Mouse (Mus musculus): ENCODE results near the gene Pparg. TPM values are rescaled to one million over a fixed set of nuclear protein-coding genes. Genes with fewer than 3 reads are reported as not detected.

The Pparg gene
- polyA plus RNA-seq, 1 experiment = 257 TPM

DNA sequence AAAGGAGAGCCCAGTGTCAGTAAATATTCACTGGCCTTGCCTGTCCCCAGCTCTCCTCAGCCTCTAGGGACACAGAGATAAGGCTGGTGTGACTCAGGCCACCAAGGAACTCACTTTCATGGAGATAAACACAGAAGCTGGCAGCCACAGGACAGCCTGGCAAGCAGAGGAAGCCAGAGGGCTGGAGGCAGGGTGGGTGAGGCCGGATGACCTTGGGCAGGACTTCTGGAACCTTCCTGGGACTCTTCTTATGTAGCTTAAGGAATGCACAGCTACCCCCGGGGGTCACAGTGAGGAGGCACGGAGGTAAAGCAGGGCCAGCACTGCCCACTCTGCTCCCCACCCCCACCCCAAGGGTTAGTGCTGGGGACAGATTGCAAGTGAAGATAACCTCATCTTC is 140.4 kb downstream of the Pparg start:
- H3K4me1 ChIP-seq (ENCODE audit: control insufficient read depth, insufficient read depth, insufficient read length, low read length) = peaks cover 14% of the 10 kb centered on the region
- H3K27ac ChIP-seq (replicated peaks; ENCODE audit: low read depth, low read length) = peak overlapping the region; percentile 97
- H3K4me3 ChIP-seq (ENCODE audit: insufficient read depth, low read depth, low read length) = no peak overlapping the region

DNA sequence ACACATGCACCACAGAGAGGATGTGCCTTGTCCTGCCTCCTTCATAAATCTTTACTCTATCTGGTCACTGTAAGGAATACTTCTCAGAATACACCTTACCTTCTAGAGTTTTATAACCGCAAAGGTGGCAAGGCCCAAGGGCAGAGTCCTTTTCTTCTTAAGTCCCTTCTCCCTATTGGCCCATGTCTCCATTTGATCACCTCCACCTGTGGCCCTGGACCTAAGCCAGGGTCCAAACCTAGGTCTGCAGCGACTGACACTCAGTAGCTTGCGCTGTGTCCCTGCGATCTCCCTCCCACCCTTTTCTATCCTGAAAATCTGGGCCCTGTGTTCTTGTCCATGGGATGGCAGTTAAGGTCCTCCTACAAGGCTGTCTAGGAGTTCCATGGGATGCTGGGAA is 142.3 kb downstream of the Pparg start:
- Histone ChIP-seq H3K27ac (replicated peaks; ENCODE audit: low read depth, low read length) (no peak overlapping the region), H3K4me3 (ENCODE audit: insufficient read depth, low read depth, low read length) (no peak overlapping the region), H3K4me1 (ENCODE audit: control insufficient read depth, insufficient read depth, insufficient read length, low read length) (peaks cover 14% of the 10 kb centered on the region)

- peaks cover 14% of the 10 kb centered on the region for H3K4me1 ChIP-seq (ENCODE audit: control insufficient read depth, insufficient read depth, insufficient read length, low read length)
- H3K27ac ChIP-seq (replicated peaks; ENCODE audit: low read depth, low read length) = no peak overlapping the region
- no peak overlapping the region for H3K4me3 ChIP-seq (ENCODE audit: insufficient read depth, low read depth, low read length)
Observed at GRCm38 (mm10) chr6:115503549-115504159, 142.9 kb downstream of the Pparg start.

GRCm38 (mm10) chr6:115504160-115504558 is 143.4 kb downstream of the Pparg start:
- H3K27ac ChIP-seq (replicated peaks; ENCODE audit: low read depth, low read length) = no peak overlapping the region
- H3K4me3 ChIP-seq (ENCODE audit: insufficient read depth, low read depth, low read length) = no peak overlapping the region
- peaks cover 11% of the 10 kb centered on the region for H3K4me1 ChIP-seq (ENCODE audit: control insufficient read depth, insufficient read depth, insufficient read length, low read length)

DNA sequence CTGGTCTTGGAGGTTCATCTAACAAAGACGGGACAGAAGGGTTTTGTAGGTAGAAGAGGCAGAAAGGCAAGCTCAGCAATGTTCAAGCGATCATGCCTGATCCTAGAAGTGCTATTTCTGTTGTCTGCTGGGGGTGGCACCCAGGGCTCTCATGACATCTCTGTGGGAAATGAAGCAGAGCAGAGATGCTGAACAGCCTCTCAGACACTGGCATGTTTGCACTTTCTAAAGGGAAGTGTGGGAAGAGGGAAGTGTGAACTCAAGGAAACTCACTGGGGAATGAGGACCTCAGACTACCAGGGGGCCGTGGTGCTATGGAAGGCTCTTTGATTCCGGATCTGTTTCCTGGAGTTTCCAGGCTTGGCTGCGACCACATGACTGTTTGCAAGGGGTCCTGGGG is 144.2 kb downstream of the Pparg start:
- Histone ChIP-seq H3K4me1 (ENCODE audit: control insufficient read depth, insufficient read depth, insufficient read length, low read length) (peaks cover 10% of the 10 kb centered on the region), H3K4me3 (ENCODE audit: insufficient read depth, low read depth, low read length) (no peak overlapping the region), H3K27ac (replicated peaks; ENCODE audit: low read depth, low read length) (no peak overlapping the region)

GRCm38 (mm10) chr6:115506425-115506824 is 145.7 kb downstream of the Pparg start:
- Histone ChIP-seq H3K4me3 (ENCODE audit: insufficient read depth, low read depth, low read length) (no peak overlapping the region), H3K27ac (replicated peaks; ENCODE audit: low read depth, low read length) (peak overlapping the region; percentile 49), H3K4me1 (ENCODE audit: control insufficient read depth, insufficient read depth, insufficient read length, low read length) (peaks cover 10% of the 10 kb centered on the region; the same call in 1 of the 2 replicates)

GRCm38 (mm10) chr6:115511447-115511846 is 150.7 kb downstream of the Pparg start:
- H3K4me1 ChIP-seq (ENCODE audit: control insufficient read depth, insufficient read depth, insufficient read length, low read length) = peaks cover 9% of the 10 kb centered on the region; the same call in 1 of the 2 replicates
- H3K27ac ChIP-seq (replicated peaks; ENCODE audit: low read depth, low read length) = peak overlapping the region; percentile 100
- no peak overlapping the region for H3K4me3 ChIP-seq (ENCODE audit: insufficient read depth, low read depth, low read length)

GRCm38 (mm10) chr6:115513207-115513606 is 152.5 kb downstream of the Pparg start:
- Histone ChIP-seq H3K4me1 (ENCODE audit: control insufficient read depth, insufficient read depth, insufficient read length, low read length) (peaks cover 9% of the 10 kb centered on the region; the same call in 1 of the 2 replicates), H3K4me3 (ENCODE audit: insufficient read depth, low read depth, low read length) (no peak overlapping the region), H3K27ac (replicated peaks; ENCODE audit: low read depth, low read length) (peak overlapping the region; percentile 98)

GRCm38 (mm10) chr6:115517904-115518303 is 157.2 kb downstream of the Pparg start:
- H3K4me3 ChIP-seq (ENCODE audit: insufficient read depth, low read depth, low read length) = no peak overlapping the region
- H3K4me1 ChIP-seq (ENCODE audit: control insufficient read depth, insufficient read depth, insufficient read length, low read length) = peaks cover 20% of the 10 kb centered on the region
- H3K27ac ChIP-seq (replicated peaks; ENCODE audit: low read depth, low read length) = peak overlapping the region; percentile 90; the same call in 1 of the 2 replicates

DNA sequence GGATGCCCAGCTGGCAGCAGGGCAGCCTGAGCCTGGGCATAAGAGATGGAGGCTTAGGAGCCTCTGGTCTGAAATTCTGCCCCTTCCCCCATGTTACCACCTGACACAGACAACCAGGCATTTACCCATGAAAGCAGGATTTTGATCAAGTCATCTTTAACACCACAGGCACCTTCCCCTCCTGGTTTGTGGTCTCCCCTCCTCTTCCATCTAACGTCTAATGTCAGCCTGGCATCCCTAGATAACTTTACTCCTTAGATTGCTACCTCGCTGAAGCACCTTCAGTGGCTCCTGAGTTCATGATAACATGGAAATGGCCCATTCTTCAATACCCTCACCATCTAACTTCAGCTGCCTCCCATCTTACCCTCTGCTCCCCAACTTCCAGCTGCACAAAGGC is 157.6 kb downstream of the Pparg start:
- peaks cover 21% of the 10 kb centered on the region for H3K4me1 ChIP-seq (ENCODE audit: control insufficient read depth, insufficient read depth, insufficient read length, low read length)
- H3K4me3 ChIP-seq (ENCODE audit: insufficient read depth, low read depth, low read length) = no peak overlapping the region
- peak overlapping the region; percentile 90 for H3K27ac ChIP-seq (replicated peaks; ENCODE audit: low read depth, low read length)

- Histone ChIP-seq H3K4me1 (ENCODE audit: control insufficient read depth, insufficient read depth, insufficient read length, low read length) (peaks cover 30% of the 10 kb centered on the region), H3K4me3 (ENCODE audit: insufficient read depth, low read depth, low read length) (no peak overlapping the region), H3K27ac (replicated peaks; ENCODE audit: low read depth, low read length) (peak overlapping the region; percentile 90)
Observed at GRCm38 (mm10) chr6:115519275-115519699, 158.5 kb downstream of the Pparg start.

- H3K4me1 ChIP-seq (ENCODE audit: control insufficient read depth, insufficient read depth, insufficient read length, low read length) = peaks cover 34% of the 10 kb centered on the region
- H3K27ac ChIP-seq (replicated peaks; ENCODE audit: low read depth, low read length) = peak overlapping the region; percentile 91
- no peak overlapping the region for H3K4me3 ChIP-seq (ENCODE audit: insufficient read depth, low read depth, low read length)
Observed at GRCm38 (mm10) chr6:115521923-115522322, 161.2 kb downstream of the Pparg start.

DNA sequence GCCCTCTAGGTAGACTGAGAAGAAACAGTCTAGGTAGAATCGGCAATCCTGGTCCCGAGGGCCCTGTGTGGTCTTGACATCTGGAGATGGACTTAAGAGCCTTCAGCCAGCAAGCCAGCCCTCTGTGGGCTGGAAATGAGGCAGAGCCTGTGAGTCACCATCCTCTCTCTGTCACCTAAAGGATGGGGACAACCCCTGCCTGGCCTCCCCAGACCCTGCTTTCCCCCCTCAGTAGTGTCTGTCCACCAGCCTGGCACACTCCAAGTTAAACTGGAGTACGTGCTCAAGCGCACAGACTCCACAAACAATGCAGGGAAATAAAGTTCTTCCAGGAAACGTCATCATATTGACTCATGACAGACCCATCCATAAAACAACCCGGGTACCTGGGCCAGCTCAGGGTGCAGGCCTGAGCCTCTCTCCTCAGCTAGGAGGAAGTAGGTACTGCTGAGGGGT is 162.0 kb downstream of the Pparg start:
- Histone ChIP-seq H3K4me1 (ENCODE audit: control insufficient read depth, insufficient read depth, insufficient read length, low read length) (peaks cover 34% of the 10 kb centered on the region), H3K4me3 (ENCODE audit: insufficient read depth, low read depth, low read length) (no peak overlapping the region), H3K27ac (replicated peaks; ENCODE audit: low read depth, low read length) (peak overlapping the region; percentile 91)

- peak overlapping the region; percentile 94 for H3K27ac ChIP-seq (replicated peaks; ENCODE audit: low read depth, low read length)
- peaks cover 34% of the 10 kb centered on the region for H3K4me1 ChIP-seq (ENCODE audit: control insufficient read depth, insufficient read depth, insufficient read length, low read length)
- H3K4me3 ChIP-seq (ENCODE audit: insufficient read depth, low read depth, low read length) = no peak overlapping the region
Observed at GRCm38 (mm10) chr6:115523201-115523600, 162.4 kb downstream of the Pparg start.

DNA sequence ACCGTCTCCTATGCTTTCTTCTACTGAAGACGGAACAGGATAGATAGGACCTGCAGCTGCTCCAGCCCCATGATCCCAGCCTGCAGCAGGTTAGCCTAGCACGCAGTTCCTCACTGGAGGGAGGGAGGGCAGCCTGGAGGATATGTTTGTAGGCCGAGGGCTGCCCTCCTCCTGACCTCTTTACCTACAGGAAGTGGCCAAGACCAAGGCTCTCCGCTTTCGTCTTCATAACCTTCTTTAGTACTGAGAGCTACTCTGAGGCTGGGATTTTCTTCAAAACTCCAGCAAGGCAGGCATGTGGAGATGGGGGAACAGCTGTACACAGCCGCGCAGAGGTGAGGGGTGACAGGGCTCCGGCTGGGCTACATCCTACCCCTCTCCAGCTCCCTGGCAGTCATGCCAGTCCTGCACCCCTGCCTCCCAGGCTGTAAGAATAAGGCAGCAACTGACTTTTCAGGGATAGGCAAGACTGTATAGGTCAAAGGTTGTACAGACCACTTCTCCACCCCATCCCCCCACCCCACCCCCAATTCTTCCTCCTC is 163.8 kb downstream of the Pparg start:
- Histone ChIP-seq H3K27ac (replicated peaks; ENCODE audit: low read depth, low read length) (peak overlapping the region; percentile 94), H3K4me1 (ENCODE audit: control insufficient read depth, insufficient read depth, insufficient read length, low read length) (peaks cover 28% of the 10 kb centered on the region), H3K4me3 (ENCODE audit: insufficient read depth, low read depth, low read length) (no peak overlapping the region)

DNA sequence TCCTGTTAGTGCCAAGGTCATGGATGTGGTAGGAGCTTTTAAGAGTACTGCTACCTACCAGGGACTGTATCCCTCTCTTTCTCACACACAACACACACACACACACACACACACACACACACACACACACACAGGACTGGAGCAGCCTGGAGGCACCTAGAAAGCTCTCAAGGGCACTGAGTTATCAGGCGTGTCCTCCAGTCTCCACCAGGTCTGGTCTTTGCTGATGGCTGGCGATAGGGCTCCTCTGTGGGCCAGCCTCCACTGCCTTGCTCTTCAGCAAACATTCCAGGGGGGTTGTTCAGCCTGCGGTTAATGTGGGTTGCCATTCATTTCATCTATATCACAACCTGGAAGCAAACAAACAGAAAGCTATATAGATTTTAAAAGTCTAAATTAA is 166.7 kb downstream of the Pparg start:
- peaks cover 19% of the 10 kb centered on the region for H3K4me1 ChIP-seq (ENCODE audit: control insufficient read depth, insufficient read depth, insufficient read length, low read length)
- H3K4me3 ChIP-seq (ENCODE audit: insufficient read depth, low read depth, low read length) = no peak overlapping the region
- H3K27ac ChIP-seq (replicated peaks; ENCODE audit: low read depth, low read length) = no peak overlapping the region

Data from brown adipose tissue, adult 24 weeks (tissue).